Mouse (Mus musculus) liver, embryonic 14.5 days (tissue): ENCODE measurements at regions not wholly inside any gene's neighbourhood (a gene's known extent, or its start where the extent isn't known, plus 50 kb on each side); places are given as distances from the start of the nearest gene placed in this dataset.

Source experiments
- CTCF ChIP-seq: IDR thresholded peaks from 2 replicates; pipeline ENCODE4 v1.5.1; 2016; ENCODE audit warnings: antibody characterized with exemption, low read depth, control low read depth
- EP300 ChIP-seq: IDR thresholded peaks from 2 replicates; pipeline ENCODE4 v1.6.1; 2016; ENCODE audit warnings: antibody characterized with exemption, low read depth

DNA sequence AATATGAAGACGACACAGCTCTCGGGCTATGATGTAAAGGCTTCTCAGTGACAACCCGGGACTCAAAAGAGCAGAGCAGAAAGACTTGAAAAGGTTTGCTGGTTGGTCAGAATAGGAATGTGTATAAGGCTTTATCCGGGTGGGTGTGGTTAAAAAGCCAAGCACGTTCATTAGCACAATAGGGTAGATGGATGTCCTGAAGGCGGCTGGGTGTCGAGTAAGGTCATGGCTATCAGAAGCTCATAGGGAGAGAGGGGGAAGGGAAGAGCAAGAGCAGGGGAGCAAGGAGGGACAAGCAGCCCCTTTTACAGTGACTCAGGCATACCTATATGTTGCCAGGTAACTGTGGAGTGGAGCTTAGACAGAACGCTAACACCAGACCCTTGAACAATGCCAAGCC lies 54.3 kb upstream of the Tmem150c start:
- TF ChIP-seq CTCF (no peak), EP300 (no peak)
